Mouse (Mus musculus) forelimb bud, embryonic 11.5 days (tissue): Measurements from ENCODE around the gene Gm13278.
"Not testable (repeated sequence)": the region's sequence is repeated elsewhere in the genome, so short reads cannot be mapped to it uniquely, and the experiment has no call there.

Experiments used
- DNase-seq: peaks from one replicate; pipeline ENCODE4 v3.0.0-alpha.2; 2012; ENCODE audit warnings: low read depth, low spot score

Gm13278 gene

DNA sequence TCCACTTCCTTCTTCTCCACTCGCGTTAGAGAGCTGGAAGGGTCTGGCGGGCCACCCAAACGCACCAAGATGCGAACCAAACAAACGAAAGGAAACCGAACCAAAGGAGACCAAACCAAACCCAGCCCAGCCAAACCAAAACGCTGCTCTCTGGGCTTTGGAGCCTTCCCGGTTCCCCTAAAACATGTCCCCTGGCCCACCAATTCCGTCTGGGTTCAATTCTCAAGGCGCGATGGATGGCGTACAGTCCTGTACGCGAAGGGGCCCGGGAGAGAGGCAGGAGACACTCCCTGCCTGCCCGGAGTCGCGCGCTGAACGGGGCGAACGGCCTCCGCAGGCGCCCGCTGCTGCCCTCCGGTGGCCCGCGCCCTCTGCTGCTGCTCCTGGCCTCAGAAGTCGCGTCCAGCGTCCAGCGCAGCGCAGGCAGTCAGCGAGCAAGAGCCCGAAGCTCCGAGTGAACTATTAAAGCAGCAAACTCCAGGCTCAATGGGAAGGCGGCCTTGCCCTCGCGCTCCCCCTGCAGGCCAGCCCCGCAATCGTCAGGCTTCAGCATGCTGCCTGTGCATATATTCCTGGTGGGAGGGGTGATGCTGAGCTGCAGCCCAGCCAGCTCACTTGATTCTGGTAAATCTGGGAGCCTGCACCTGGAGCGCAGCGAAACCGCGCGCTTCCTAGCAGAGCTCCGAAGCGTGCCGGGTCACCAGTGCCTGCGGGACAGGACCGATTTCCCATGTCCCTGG, 2.8 kb downstream of the Gm13278 start, which contains the start of gene Gm13275:
Gene Gm13275 (plus strand): TSS at position 552 of the 740 bp plus-strand sequence.
- not testable (repeated sequence) for DNase-seq

GRCm38 (mm10) chr4:88797097-88797496, 5.7 kb downstream of the Gm13278 start, which contains the start of gene Gm13279:
Gene Gm13279, plus strand, starts transcription at chr4:88797397.
- DNase-seq: not testable (repeated sequence)

DNA sequence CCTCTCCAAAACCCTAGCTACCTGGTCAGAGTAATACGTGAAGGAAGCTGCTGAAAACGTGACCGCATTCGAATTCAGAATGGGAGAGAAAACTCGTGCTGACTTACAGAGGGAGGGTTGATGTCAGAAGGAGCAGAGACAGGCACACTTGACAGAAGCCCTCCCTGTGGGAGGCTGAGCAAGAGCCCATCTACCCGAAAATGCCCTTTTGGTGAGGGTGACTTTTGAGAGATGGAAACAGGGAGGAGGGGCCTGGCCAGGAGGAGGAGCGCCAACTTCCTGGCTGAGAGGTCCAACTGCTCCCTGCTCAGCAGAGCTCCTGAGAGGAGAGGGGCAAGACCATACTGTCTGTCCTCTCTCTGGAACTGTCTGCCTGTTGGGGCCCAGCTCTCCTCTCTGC, 8.0 kb downstream of the Gm13278 start, which contains the start of gene Gm13285:
Gene Gm13285 (plus strand): TSS at position 301 of the 400 bp plus-strand sequence.
- not testable (repeated sequence) for DNase-seq

DNA sequence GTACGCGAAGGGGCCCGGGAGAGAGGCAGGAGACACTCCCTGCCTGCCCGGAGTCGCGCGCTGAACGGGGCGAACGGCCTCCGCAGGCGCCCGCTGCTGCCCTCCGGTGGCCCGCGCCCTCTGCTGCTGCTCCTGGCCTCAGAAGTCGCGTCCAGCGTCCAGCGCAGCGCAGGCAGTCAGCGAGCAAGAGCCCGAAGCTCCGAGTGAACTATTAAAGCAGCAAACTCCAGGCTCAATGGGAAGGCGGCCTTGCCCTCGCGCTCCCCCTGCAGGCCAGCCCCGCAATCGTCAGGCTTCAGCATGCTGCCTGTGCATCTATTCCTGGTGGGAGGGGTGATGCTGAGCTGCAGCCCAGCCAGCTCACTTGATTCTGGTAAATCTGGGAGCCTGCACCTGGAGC, 11.6 kb downstream of the Gm13278 start, which contains the start of gene Gm13287:
Gene Gm13287 (plus strand): TSS at position 301 of the 400 bp plus-strand sequence.
- DNase-seq: not testable (repeated sequence)

GRCm38 (mm10) chr4:88805231-88805630, 13.9 kb downstream of the Gm13278 start, which contains the start of gene Gm13288:
Gene Gm13288, plus strand, starts transcription at chr4:88805531.
- not testable (repeated sequence) for DNase-seq

- not testable (repeated sequence) for DNase-seq
These were observed 14.4 kb downstream of the Gm13278 start for GRCm38 (mm10) chr4:88805761-88806160.

DNA sequence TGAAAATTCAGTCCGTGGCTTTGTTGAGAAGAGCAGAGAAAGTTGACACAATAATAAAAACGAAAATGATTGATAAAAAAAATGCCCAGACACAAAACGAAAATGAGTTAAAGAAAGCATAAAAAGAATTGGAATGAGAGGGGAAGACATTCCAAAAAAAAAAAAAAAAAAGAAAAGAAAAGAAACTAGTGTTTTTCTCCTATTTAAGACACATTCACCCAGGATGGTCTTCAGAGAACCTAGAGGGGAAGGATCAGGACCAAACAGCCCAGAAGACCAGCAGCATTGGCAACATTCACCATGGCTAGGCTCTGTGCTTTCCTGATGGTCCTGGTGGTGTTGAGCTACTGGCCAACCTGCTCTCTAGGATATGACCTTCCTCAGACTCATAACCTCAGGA, 24.6 kb downstream of the Gm13278 start, which contains the start of gene Ifna7:
Gene Ifna7 (plus strand): TSS at position 301 of the 400 bp plus-strand sequence.
- DNase-seq: no peak

DNA sequence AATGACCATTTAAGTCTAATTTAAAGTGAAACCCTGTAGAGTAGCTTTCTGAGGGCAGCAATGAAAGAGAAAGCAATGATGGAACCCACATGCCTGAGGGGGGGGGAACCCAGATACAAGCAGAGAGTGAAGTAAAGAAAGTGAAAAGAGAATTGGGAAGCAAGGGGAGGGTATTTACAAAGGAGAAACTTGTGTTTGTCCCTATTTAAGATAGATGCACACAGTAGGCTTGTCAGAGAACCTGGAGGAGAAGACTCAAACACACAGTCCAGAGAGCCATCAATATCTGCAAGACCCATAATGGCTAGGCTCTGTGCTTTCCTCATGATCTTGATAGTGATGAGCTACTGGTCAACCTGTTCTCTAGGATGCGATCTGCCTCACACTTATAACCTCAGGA, 28.3 kb downstream of the Gm13278 start, which contains the start of gene Ifna11:
Gene Ifna11 (plus strand): TSS at position 301 of the 400 bp plus-strand sequence.
- no peak for DNase-seq

DNA sequence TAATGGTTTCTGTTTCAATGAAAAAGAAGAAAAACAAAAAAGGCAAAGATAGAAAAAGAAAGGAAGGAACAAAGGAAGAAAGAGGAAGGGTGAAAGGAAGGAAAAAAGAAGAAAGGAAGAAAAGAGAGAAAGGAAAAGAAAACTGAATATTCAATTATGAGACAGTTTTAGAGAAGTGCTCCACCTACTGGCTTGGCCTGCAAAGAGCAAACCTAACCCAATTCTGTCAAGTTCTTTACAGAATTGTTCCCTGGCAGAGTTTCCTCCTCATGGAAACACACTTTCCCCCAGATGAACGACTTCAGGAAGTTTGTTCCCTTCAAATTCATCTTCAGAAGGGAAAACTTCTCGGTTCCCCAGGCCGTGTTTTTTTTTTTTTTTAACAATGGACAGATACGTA, 31.6 kb downstream of the Gm13278 start:
- DNase-seq: no peak

DNA sequence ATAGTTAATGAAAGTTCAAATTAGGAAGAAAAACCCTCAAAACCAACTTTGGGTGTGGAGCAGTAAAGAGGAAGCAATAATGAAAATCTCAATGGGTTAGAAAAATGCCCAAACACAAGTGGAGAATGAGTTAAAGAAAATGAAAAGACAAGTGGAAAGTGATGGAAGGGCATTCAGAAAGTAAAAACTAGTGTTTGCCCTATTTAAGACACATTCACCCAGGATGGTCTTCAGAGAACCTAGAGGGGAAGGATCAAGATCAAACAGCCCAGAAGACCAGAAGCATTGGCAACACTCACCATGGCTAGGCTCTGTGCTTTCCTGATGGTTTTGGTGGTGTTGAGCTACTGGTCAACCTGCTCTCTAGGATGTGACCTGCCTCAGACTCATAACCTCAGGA, 35.8 kb downstream of the Gm13278 start, which contains the start of gene Ifna6:
Gene Ifna6 (plus strand): TSS at position 301 of the 400 bp plus-strand sequence.
- not testable (repeated sequence) for DNase-seq

GRCm38 (mm10) chr4:88830523-88830922, 39.2 kb downstream of the Gm13278 start:
- DNase-seq: no peak

GRCm38 (mm10) chr4:88835225-88835624, 43.9 kb downstream of the Gm13278 start, which contains the start of gene Ifna5:
Gene Ifna5, plus strand, starts transcription at chr4:88835525.
- DNase-seq: not testable (repeated sequence)

DNA sequence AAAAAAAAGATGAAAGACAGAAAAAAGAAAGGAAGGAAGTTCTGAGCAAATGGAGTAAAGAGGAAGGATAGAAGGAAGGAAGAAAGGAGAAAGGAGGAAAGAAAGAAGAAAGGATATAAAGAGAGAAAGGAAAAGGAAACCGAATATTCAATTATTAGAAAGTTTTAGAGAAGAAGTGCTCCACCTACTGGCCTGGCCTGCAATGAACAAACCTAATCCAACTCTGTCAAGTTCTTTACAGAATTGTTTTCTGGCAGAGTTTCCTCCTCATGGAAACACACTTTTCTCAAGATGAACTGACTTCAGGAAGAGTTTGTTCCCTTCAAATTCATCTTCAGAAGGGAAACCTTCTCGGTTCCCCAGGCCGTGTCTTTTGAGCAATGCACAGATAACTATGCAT, 47.5 kb downstream of the Gm13278 start:
- DNase-seq: no peak

- DNase-seq: no peak
These were observed 48.7 kb downstream of the Gm13278 start for GRCm38 (mm10) chr4:88840058-88840457.

- DNase-seq: no peak
These were observed 50.1 kb downstream of the Gm13278 start, which contains the start of gene Ifna4 for GRCm38 (mm10) chr4:88841438-88841911. Gene Ifna4, plus strand, starts transcription at chr4:88841861.
